Comparison of ENCODE assay signal across 20 mouse cellular contexts in the genomic region with DNA sequence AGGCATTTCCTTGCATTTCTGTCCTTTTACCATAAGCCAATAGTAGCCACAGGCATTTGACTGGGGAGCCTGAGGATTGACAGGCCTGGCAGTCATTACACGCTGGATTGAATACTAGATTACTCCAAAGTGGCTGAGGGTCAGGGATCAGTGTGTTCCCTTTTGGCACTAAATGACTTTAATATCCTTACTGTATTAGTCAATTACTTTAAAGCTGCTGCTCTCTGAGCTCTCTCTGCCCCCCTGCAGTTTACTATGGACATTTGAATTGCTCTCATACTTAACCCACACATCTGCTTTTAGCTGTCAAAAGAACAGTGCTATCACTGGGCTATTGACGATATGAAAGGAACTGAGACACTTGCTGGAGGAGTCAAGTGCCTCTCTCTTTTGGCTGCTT.
DNase-seq lines count a peak whose midpoint lies in the region; ATAC-seq lines count a peak whose summit lies in the region.
"Had no signal": no experiment of that assay in that cellular context is flagged by ENCODE, and none has a peak within 500 bp of the region (broad histone marks: within the 10 kb centered on the region; RNA-seq: fewer than 3 reads in every experiment).

No protein-coding gene starts in this region.

- no peak overlapping the region for H3K27ac ChIP-seq in forebrain, embryonic 11.5 days (ENCODE audit: low read depth, low read length)
- H3K27ac ChIP-seq in forebrain, embryonic 10.5 days, result no peak overlapping the region
- no peak overlapping the region for H3K27ac ChIP-seq in midbrain, embryonic 11.5 days (ENCODE audit: low read depth, low read length)
- H3K27ac ChIP-seq in midbrain, embryonic 10.5 days (replicated peaks), result no peak overlapping the region
- no peak overlapping the region for H3K27ac ChIP-seq in hindbrain, embryonic 12.5 days
- no peak overlapping the region for H3K27ac ChIP-seq in neural tube, embryonic 14.5 days (ENCODE audit: low read depth, low read length)
- H3K27ac ChIP-seq: limb, embryonic 13.5 days; liver, embryonic 15.5 days; neural tube, embryonic 13.5 days had no signal

- no peak for DNase-seq in forebrain, embryonic 11.5 days (ENCODE audit: low spot score)
- no peak for DNase-seq in forebrain, embryonic 10.5 days (ENCODE audit: extremely low spot score, low spot score)
- no peak for DNase-seq in midbrain, embryonic 11.5 days (ENCODE audit: low spot score, missing footprints)
- no peak for DNase-seq in midbrain, embryonic 10.5 days (ENCODE audit: low spot score)
- no peak for DNase-seq in Muller cell, postnatal 12 days (ENCODE audit: inconsistent ontology term)
- no peak for DNase-seq in right cerebral cortex, postnatal 36 days (ENCODE audit: low spot score in 2 of 2)
- DNase-seq: adrenal gland, postnatal 14 days; cerebellum, adult 2 months; gastrocnemius, postnatal 36 days; heart, postnatal 10 days; kidney, adult 8-10 months; lung, postnatal 10 days; thymus, postnatal 4 days had no signal

- H3K4me2 ChIP-seq in forebrain, embryonic 11.5 days (ENCODE audit: low read depth, low read length, severe bottlenecking), result no peak overlapping the region
- H3K4me2 ChIP-seq in midbrain, embryonic 11.5 days, result no peak overlapping the region
- no peak overlapping the region for H3K4me2 ChIP-seq in hindbrain, embryonic 12.5 days (replicated peaks)
- no peak overlapping the region for H3K4me2 ChIP-seq in neural tube, embryonic 14.5 days (ENCODE audit: low read depth, low read length)
- H3K4me2 ChIP-seq: limb, embryonic 13.5 days; liver, embryonic 15.5 days; neural tube, embryonic 13.5 days had no signal

- no peaks in the 10 kb centered on the region for H3K9me3 ChIP-seq in forebrain, embryonic 11.5 days (ENCODE audit: control insufficient read depth, low read length)
- no peaks in the 10 kb centered on the region for H3K9me3 ChIP-seq in forebrain, embryonic 10.5 days
- H3K9me3 ChIP-seq in midbrain, embryonic 11.5 days (ENCODE audit: control insufficient read depth, low read length), result no peaks in the 10 kb centered on the region
- H3K9me3 ChIP-seq in midbrain, embryonic 10.5 days (replicated peaks), result no peaks in the 10 kb centered on the region
- H3K9me3 ChIP-seq in hindbrain, embryonic 12.5 days (replicated peaks), result no peaks in the 10 kb centered on the region
- no peaks in the 10 kb centered on the region for H3K9me3 ChIP-seq in neural tube, embryonic 14.5 days (ENCODE audit: control insufficient read depth, low read length)
- H3K9me3 ChIP-seq: limb, embryonic 13.5 days; liver, embryonic 15.5 days; neural tube, embryonic 13.5 days had no signal

- peak; percentile 51 for ATAC-seq in forebrain, embryonic 11.5 days (replicated peaks; ENCODE audit: low FRiP score)
- ATAC-seq in midbrain, embryonic 11.5 days (ENCODE audit: low FRiP score), result peak; percentile 46
- peak; percentile 85 for ATAC-seq in hindbrain, embryonic 12.5 days (ENCODE audit: low FRiP score)
- ATAC-seq in neural tube, embryonic 14.5 days (ENCODE audit: low read depth), result peak; percentile 31; the same call in 1 of the 2 replicates

- 0 out of 2 replicates have a peak, but pooled peaks cover 2% of the 10 kb centered on the region for H3K4me1 ChIP-seq in forebrain, embryonic 11.5 days (replicated peaks; ENCODE audit: control insufficient read depth, insufficient read depth, low read length)
- 0 out of 2 replicates have a peak, but pooled peaks cover 3% of the 10 kb centered on the region for H3K4me1 ChIP-seq in forebrain, embryonic 10.5 days
- H3K4me1 ChIP-seq in midbrain, embryonic 11.5 days (ENCODE audit: control insufficient read depth, insufficient read depth, low read length), result no peaks in the 10 kb centered on the region
- H3K4me1 ChIP-seq in midbrain, embryonic 10.5 days, result 0 out of 2 replicates have a peak, but pooled peaks cover 4% of the 10 kb centered on the region
- H3K4me1 ChIP-seq in hindbrain, embryonic 12.5 days, result 0 out of 2 replicates have a peak, but pooled peaks cover 2% of the 10 kb centered on the region
- no peaks in the 10 kb centered on the region for H3K4me1 ChIP-seq in neural tube, embryonic 14.5 days (ENCODE audit: control insufficient read depth, insufficient read depth, low read length)
- H3K4me1 ChIP-seq: limb, embryonic 13.5 days; liver, embryonic 15.5 days; neural tube, embryonic 13.5 days had no signal

- no peak overlapping the region for H3K9ac ChIP-seq in forebrain, embryonic 11.5 days (ENCODE audit: low read length)
- H3K9ac ChIP-seq in midbrain, embryonic 11.5 days (ENCODE audit: low read length), result no peak overlapping the region
- no peak overlapping the region for H3K9ac ChIP-seq in hindbrain, embryonic 12.5 days
- H3K9ac ChIP-seq in neural tube, embryonic 14.5 days (replicated peaks; ENCODE audit: low read depth, low read length), result no peak overlapping the region
- H3K9ac ChIP-seq: limb, embryonic 13.5 days; liver, embryonic 15.5 days; neural tube, embryonic 13.5 days had no signal

- H3K36me3 ChIP-seq in forebrain, embryonic 11.5 days (ENCODE audit: control insufficient read depth, insufficient read depth, low read length), result no peaks in the 10 kb centered on the region
- H3K36me3 ChIP-seq in forebrain, embryonic 10.5 days (replicated peaks), result no peaks in the 10 kb centered on the region
- no peaks in the 10 kb centered on the region for H3K36me3 ChIP-seq in midbrain, embryonic 11.5 days (ENCODE audit: control insufficient read depth, insufficient read depth, low read length)
- H3K36me3 ChIP-seq in midbrain, embryonic 10.5 days, result no peaks in the 10 kb centered on the region
- H3K36me3 ChIP-seq in hindbrain, embryonic 12.5 days, result no peaks in the 10 kb centered on the region
- H3K36me3 ChIP-seq in neural tube, embryonic 14.5 days (ENCODE audit: control insufficient read depth, insufficient read depth, low read length), result no peaks in the 10 kb centered on the region
- H3K36me3 ChIP-seq: limb, embryonic 13.5 days; liver, embryonic 15.5 days; neural tube, embryonic 13.5 days had no signal

- WGBS in forebrain, embryonic 11.5 days, result 31% methylated on average over 2 of the region's 2 CpGs
- WGBS in forebrain, embryonic 10.5 days, result 44% methylated on average over 2 of the region's 2 CpGs
- 34% methylated on average over 2 of the region's 2 CpGs for WGBS in midbrain, embryonic 11.5 days
- WGBS in midbrain, embryonic 10.5 days, result 44% methylated on average over 2 of the region's 2 CpGs
- 26% methylated on average over 2 of the region's 2 CpGs for WGBS in hindbrain, embryonic 12.5 days
- WGBS in neural tube, embryonic 14.5 days, result 21% methylated on average over 2 of the region's 2 CpGs

- H3K27me3 ChIP-seq in forebrain, embryonic 11.5 days (ENCODE audit: control insufficient read depth, insufficient read depth, low read length), result no peaks in the 10 kb centered on the region
- H3K27me3 ChIP-seq in forebrain, embryonic 10.5 days (ENCODE audit: poor library complexity, severe bottlenecking), result no peaks in the 10 kb centered on the region; the same call in 1 of the 2 replicates
- H3K27me3 ChIP-seq in midbrain, embryonic 11.5 days (ENCODE audit: control insufficient read depth, insufficient read depth, low read length), result no peaks in the 10 kb centered on the region
- H3K27me3 ChIP-seq in midbrain, embryonic 10.5 days (ENCODE audit: low read depth, poor library complexity, severe bottlenecking), result no peaks in the 10 kb centered on the region
- no peaks in the 10 kb centered on the region for H3K27me3 ChIP-seq in hindbrain, embryonic 12.5 days
- H3K27me3 ChIP-seq in neural tube, embryonic 14.5 days (ENCODE audit: control insufficient read depth, insufficient read depth, low read length), result no peaks in the 10 kb centered on the region
- H3K27me3 ChIP-seq: CH12.LX; limb, embryonic 13.5 days; liver, embryonic 15.5 days; neural tube, embryonic 13.5 days had no signal

- H3K4me3 ChIP-seq in forebrain, embryonic 11.5 days (ENCODE audit: low read depth, low read length), result no peak overlapping the region
- no peak overlapping the region for H3K4me3 ChIP-seq in forebrain, embryonic 10.5 days
- H3K4me3 ChIP-seq in midbrain, embryonic 11.5 days (ENCODE audit: low read depth, low read length), result no peak overlapping the region
- no peak overlapping the region for H3K4me3 ChIP-seq in midbrain, embryonic 10.5 days
- no peak overlapping the region for H3K4me3 ChIP-seq in hindbrain, embryonic 12.5 days
- H3K4me3 ChIP-seq in neural tube, embryonic 14.5 days (ENCODE audit: low read depth, low read length), result no peak overlapping the region
- H3K4me3 ChIP-seq: erythroblast, embryonic 14.5 days; limb, embryonic 13.5 days; liver, embryonic 15.5 days; neural tube, embryonic 13.5 days had no signal

Comparison
In these comparisons a context has a peak if more than half of its experiments do, and no peak if none do; other contexts are left out.
1. ATAC-seq: peak in every context shown above with its lines; median percentile 85 in hindbrain, embryonic 12.5 days; 51 in forebrain, embryonic 11.5 days; 46 in midbrain, embryonic 11.5 days; 31 in neural tube, embryonic 14.5 days.